Mouse (Mus musculus): ENCODE data around the gene Trmu.
"Not testable (repeated sequence)": the region's sequence is repeated elsewhere in the genome, so short reads cannot be mapped to it uniquely, and the experiment has no call there.

The Trmu gene

DNA sequence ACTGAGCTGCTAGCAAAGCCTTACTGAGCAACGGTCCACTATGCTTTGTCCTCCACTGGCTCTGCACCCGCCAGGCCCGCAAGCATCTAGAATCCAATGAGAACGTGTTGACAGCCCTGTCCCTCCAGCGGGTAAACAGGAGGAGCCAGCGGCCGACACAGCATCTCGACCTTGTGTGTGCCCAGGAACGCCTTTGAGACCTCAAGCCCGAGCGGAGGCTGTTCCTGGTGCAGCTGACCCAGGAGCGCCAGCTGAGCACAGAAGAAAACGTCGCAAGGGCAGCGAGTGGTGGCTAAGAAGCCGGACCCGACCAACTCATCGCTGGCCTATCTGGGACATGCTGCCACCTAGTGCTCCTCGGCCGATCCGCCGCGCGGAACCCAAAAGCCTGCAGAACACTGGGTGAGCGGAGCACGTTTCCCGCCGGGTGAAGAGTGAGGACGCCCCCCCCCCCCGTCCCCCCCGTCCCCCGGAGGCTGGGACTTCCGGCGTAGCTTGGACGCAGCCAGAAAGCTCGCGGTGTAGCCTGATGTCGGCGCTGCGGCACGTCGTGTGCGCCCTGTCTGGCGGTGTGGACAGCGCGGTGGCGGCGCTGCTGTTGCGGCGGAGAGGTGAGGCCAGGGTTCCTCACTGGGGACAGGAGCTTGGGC lies at the start of gene Trmu:
Gene Trmu, plus strand, starts transcription at position 465 of the 650 bp plus-strand sequence.
- DNase-seq (ENCODE audit: low spot score): peak; percentile 94

DNA sequence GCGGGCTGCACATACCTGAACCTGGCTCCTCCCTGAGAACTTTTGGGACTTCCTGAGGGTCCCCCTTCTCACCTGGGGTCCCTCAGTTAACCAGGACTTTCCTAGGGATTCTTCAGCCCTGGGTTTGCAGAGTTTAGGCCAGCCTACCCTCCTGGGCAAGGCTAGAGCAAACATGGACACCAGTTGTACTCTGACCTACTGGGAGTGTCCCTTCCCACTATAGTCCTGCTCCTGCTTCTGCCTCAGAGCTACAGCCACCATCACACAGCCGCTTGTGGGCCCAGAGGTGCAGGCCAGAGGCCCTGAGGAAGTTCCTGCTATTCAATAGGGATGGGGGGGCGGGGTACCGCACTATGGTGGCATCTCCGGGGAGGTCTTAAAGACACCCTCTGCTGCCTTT lies 49.6 kb upstream of the Trmu start:
- no peak for DNase-seq (ENCODE audit: low spot score)

- DNase-seq (ENCODE audit: low spot score): peak; percentile 86
Observed at GRCm38 (mm10) chr15:85831954-85832590, 47.0 kb upstream of the Trmu start, which contains the start of gene Ttc38. Gene Ttc38, plus strand, starts transcription at chr15:85832306.

DNA sequence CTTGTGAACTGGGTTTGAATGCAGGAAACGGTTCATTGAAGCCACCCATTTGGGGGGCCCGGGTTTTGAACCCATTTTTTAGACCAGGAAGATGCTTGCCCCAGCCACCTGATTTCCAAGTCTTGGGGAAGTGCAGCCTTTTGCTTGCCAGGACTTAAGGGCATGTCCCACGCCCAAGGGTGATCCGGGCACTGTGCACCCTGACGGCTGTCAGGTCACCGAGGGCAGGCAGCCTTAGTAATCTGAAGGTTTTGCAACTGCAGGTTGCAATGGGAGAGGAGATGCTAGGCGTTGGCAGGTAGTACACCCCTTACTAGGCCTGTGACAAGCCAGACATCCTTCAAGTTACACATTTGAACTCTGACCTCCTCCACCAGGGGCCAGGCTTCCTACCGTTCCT lies 46.5 kb upstream of the Trmu start:
- no peak for DNase-seq (ENCODE audit: low spot score)

DNA sequence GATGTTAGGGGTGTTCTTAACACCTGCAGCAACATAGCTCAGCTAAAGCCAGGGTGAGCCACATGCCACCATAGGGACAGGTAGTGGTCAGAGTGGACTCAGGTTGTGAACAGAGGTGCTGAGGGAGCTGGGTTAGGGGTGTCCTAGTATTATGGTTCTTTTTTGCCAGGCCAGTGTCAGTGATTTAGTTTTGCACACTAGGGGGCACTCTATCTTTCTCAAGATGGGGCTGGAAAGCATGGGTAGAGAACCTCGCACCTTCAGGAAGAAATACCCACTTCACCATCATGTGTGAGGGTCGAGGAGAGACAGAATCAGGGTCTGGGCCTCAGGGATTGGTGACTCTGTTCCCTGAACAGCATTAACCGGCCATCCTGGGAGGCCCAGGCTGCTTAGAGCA lies 43.8 kb upstream of the Trmu start:
- DNase-seq (ENCODE audit: low spot score): no peak

GRCm38 (mm10) chr15:85836887-85837286 lies 42.2 kb upstream of the Trmu start:
- DNase-seq (ENCODE audit: low spot score): no peak

GRCm38 (mm10) chr15:85840983-85841382 lies 38.1 kb upstream of the Trmu start:
- DNase-seq (ENCODE audit: low spot score): no peak

DNA sequence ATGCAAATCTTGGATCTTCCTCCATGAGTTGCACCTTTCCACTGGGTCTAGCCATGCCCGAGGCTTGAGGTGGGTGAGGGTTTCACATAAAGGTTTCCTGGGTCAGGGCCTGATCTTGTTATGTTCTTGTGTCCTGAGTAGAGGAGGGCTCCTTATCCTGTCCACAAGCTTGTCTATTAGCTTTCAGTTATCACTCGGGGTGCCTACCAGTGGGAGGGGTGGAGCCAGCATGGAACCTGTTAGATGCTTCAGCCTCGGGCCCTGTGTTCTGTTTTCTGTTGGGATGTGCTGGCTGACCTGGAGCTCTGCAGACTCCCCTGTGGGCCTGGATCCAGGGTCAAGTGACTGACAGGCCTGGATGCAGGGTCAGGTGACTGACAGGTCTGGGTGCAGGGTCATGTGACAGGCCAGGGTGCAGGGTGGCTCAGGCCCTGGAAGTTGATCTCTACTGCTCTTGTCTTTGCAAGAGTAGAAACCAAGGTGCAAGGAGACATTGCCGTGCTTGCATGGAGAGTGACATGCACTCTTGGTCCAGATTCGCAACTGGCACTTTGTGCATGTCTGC lies 37.2 kb upstream of the Trmu start:
- no peak for DNase-seq (ENCODE audit: low spot score)

- no peak for DNase-seq (ENCODE audit: low spot score)
Observed at GRCm38 (mm10) chr15:85845071-85845470, 34.0 kb upstream of the Trmu start.

DNA sequence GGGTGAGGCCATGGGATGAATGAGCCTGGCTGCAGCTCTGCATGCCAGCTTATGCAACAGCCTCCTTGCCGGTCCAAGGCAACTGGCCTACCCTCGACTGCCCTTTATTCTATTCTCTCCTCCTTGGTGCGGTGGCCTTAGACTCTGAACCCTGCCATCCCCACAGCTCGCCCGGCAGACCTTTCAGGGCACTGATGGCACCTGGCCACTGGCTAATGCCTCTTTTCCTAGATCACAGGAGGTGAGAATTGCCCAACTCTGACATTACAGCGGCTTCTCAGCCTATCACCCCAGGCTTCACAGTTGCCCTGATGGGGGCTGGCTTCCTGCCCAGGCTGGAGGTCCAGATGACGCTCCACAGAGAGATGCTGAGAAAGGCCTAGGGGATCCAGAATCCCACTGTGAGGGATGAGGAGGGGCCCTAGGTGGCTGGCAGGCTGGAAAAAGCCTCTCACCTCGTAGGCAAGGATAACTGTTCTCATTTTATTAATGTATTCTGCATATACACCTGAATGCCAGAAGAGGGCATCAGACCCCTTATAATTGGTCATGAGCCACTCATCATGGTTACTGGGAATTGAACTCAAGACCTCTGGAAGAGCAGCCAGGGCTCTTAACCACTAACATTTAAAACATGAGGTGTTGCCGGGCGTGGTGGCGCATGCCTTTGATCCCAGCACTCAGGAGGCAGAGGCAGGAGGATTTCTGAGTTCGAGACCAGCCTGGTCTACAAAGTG lies 27.3 kb upstream of the Trmu start:
- DNase-seq (ENCODE audit: low spot score): no peak

- no peak for DNase-seq (ENCODE audit: low spot score)
Observed at GRCm38 (mm10) chr15:85858980-85859489, 20.1 kb upstream of the Trmu start.

DNA sequence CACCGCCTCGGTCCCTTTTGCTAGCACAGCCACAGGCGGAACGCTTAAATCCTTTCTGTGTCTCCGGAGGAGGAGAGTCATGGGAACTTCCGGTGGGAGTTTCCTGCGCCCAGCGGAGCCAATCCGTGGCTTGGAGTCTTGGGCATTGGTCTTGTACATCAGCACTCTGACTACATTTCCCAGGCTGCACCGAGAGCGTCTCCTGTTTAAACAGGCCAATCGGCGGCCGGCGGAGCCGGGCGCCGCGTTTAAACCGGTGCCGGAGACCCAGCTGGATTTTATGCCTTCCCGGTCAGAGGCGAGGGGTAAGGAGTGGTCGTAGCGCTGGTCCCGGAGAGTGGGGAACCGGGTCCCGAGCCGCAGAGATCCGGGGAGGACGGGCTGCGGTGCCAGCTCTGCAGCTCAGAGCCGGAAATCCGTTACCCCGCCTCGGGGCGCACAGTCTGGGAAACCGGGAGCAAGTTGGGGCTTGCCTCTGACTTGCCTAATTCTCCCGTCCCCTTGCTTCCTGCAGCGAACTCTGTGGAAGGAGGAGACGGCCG lies 19.6 kb upstream of the Trmu start, which contains the start of gene Gtse1:
Gene Gtse1, plus strand, starts transcription at position 256 of the 542 bp plus-strand sequence.
- DNase-seq (ENCODE audit: low spot score): peak; percentile 95

GRCm38 (mm10) chr15:85865913-85866312 lies 13.2 kb upstream of the Trmu start:
- DNase-seq (ENCODE audit: low spot score): not testable (repeated sequence)

DNA sequence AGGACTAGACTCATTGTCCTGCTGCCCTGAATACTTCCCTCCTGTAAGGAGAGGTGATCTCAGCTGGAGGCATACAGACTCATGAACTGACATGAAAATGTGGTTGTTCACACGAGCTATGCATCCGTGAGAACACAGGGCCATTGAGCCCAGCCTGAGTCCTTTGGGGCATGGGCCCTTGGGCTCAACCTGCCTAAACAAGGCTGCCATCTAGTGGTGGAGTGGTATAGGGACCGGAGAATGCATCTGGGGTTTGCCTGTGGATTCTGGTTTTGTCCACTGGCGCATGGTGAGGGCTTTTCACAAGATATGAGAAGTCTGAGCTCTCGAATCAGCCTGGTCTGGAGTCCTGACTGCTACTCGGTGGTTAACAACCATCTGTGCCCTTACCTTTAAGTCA lies 11.4 kb upstream of the Trmu start:
- peak; percentile 83 for DNase-seq (ENCODE audit: low spot score)

GRCm38 (mm10) chr15:85877336-85877735 lies 1.8 kb upstream of the Trmu start:
- DNase-seq (ENCODE audit: low spot score): no peak

- DNase-seq (ENCODE audit: low spot score): no peak
Observed at GRCm38 (mm10) chr15:85879498-85879895, 385 bp downstream of the Trmu start.

DNA sequence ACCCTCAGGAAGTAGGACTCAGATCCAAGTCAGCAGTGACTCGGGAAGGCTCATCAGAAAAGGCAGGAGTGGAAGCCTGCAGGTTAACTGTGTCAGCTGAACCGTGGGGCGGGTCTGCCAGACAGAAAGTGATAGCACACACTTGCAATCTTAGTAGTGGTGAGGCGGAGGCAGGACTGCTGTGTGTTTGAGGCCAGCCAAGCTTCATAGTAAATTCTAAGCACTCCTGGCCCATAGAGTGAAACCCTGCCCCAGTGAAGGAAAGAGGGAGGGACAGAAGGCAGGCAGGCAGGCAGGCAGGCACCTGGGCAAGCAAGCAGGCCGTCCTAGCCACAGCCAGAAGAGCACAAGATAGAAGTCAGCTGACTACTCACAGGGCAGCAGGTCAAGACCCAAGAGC lies 6.5 kb downstream of the Trmu start:
- no peak for DNase-seq (ENCODE audit: low spot score)

- DNase-seq (ENCODE audit: low spot score): no peak
Observed at GRCm38 (mm10) chr15:85889235-85889634, 10.1 kb downstream of the Trmu start.

- no peak for DNase-seq (ENCODE audit: low spot score)
Observed at GRCm38 (mm10) chr15:85891971-85892370, 12.9 kb downstream of the Trmu start.

GRCm38 (mm10) chr15:85892498-85893118 lies 13.5 kb downstream of the Trmu start:
- DNase-seq (ENCODE audit: low spot score): no peak

- no peak for DNase-seq (ENCODE audit: low spot score)
Observed at GRCm38 (mm10) chr15:85893871-85894270, 14.8 kb downstream of the Trmu start.

- DNase-seq (ENCODE audit: low spot score): peak; percentile 85
Observed at GRCm38 (mm10) chr15:85896284-85896683, 17.2 kb downstream of the Trmu start.

All from layer of hippocampus, adult 11-12 months (tissue).